Mouse (Mus musculus): ENCODE results near the gene Dph1. TPM values are rescaled to one million over a fixed set of nuclear protein-coding genes. Genes with fewer than 3 reads are reported as not detected.
A peak's percentile ranks its signal among the peaks of the same experiment; 100 is the strongest.

Dph1 gene
- polyA plus RNA-seq, 2 experiments, result 25.5 to 30.0 TPM

DNA sequence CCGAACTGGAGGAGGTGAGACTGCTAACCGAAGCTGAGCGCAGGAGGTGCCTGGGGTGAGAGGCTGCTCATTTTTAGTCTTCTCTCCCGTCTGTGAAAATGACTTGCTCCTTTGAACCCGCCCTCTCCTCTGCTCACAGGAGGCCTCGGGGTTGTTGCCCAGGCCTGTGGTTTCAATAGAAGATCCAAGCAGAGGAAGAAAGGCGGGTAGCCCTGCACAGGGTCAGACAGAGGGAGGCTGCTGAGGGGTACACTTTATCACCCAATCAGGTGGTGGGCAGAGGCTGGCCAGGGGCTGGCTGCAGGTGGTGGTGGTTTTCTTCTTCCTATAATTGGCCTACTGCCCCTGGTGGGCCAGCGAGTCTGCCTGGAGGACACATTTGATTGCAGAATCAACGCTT is 13.4 kb upstream of the Dph1 start:
- no peak overlapping the region for H3K9ac ChIP-seq (ENCODE audit: low read depth, low read length, severe bottlenecking)
- peaks cover 3% of the 10 kb centered on the region; the same call in 1 of the 2 replicates for H3K4me1 ChIP-seq (ENCODE audit: control insufficient read depth, insufficient read depth, low read length)
- H3K4me3 ChIP-seq (replicated peaks; ENCODE audit: low read length), result no peak overlapping the region
- 43% methylated on average over 9 of the region's 9 CpGs for WGBS
- H3K9me3 ChIP-seq (ENCODE audit: control insufficient read depth, low read length), result no peaks in the 10 kb centered on the region
- H3K36me3 ChIP-seq (ENCODE audit: control insufficient read depth, insufficient read depth, low read length), result no peaks in the 10 kb centered on the region
- H3K27ac ChIP-seq (replicated peaks; ENCODE audit: low read depth, low read length), result no peak overlapping the region
- no peaks in the 10 kb centered on the region for H3K27me3 ChIP-seq (ENCODE audit: control insufficient read depth, insufficient read depth, low read length)
- DNase-seq (ENCODE audit: low spot score) (no peak), ATAC-seq (ENCODE audit: low FRiP score, low read depth) (no peak)
- no peak overlapping the region for H3K4me2 ChIP-seq (replicated peaks; ENCODE audit: low read depth, low read length, severe bottlenecking)
- TF ChIP-seq POLR2A (IDR thresholded peaks at IDR 0.05; ENCODE audit: borderline replicate concordance, extremely low read depth, insufficient read depth, insufficient read length), result no peak

DNA sequence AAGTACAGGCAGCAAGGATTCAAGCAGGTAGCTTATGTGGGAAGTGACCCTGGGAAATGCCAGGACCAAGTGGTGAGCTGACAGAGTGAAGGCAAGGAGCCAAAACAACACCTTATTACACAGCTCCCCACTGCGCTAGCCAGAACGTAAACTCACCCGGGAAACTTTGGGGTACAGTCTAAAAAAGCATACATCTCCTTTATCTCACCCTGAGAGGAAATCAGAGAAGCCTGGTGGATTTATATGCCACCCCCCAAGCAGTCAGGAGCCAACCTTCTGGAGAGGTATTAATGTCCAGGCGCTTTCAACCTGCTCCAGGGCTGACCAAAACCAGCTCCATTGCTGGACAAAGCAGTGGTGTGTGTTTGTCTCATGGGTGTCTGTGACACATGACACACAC is 12.9 kb upstream of the Dph1 start:
- Histone ChIP-seq H3K9me3 (ENCODE audit: control insufficient read depth, low read length) (no peaks in the 10 kb centered on the region), H3K4me3 (replicated peaks; ENCODE audit: low read length) (no peak overlapping the region), H3K4me2 (replicated peaks; ENCODE audit: low read depth, low read length, severe bottlenecking) (no peak overlapping the region), H3K9ac (ENCODE audit: low read depth, low read length, severe bottlenecking) (peak overlapping the region; percentile 12; the same call in 1 of the 2 replicates), H3K36me3 (ENCODE audit: control insufficient read depth, insufficient read depth, low read length) (no peaks in the 10 kb centered on the region), H3K4me1 (ENCODE audit: control insufficient read depth, insufficient read depth, low read length) (peaks cover 3% of the 10 kb centered on the region; the same call in 1 of the 2 replicates), H3K27ac (replicated peaks; ENCODE audit: low read depth, low read length) (no peak overlapping the region), H3K27me3 (ENCODE audit: control insufficient read depth, insufficient read depth, low read length) (no peaks in the 10 kb centered on the region)
- DNase-seq (ENCODE audit: low spot score), result no peak
- TF ChIP-seq POLR2A (IDR thresholded peaks at IDR 0.05; ENCODE audit: borderline replicate concordance, extremely low read depth, insufficient read depth, insufficient read length), result no peak
- 75% methylated on average over 4 of the region's 4 CpGs for WGBS
- no peak for ATAC-seq (ENCODE audit: low FRiP score, low read depth)

GRCm38 (mm10) chr11:75201721-75202120 is 10.7 kb upstream of the Dph1 start:
- Histone ChIP-seq H3K4me3 (replicated peaks; ENCODE audit: low read length) (no peak overlapping the region), H3K9ac (ENCODE audit: low read depth, low read length, severe bottlenecking) (no peak overlapping the region), H3K36me3 (ENCODE audit: control insufficient read depth, insufficient read depth, low read length) (no peaks in the 10 kb centered on the region), H3K27me3 (ENCODE audit: control insufficient read depth, insufficient read depth, low read length) (0 out of 2 replicates have a peak, but pooled peaks cover under 1% of the 10 kb centered on the region), H3K4me2 (replicated peaks; ENCODE audit: low read depth, low read length, severe bottlenecking) (no peak overlapping the region), H3K27ac (replicated peaks; ENCODE audit: low read depth, low read length) (no peak overlapping the region), H3K9me3 (ENCODE audit: control insufficient read depth, low read length) (no peaks in the 10 kb centered on the region), H3K4me1 (ENCODE audit: control insufficient read depth, insufficient read depth, low read length) (peaks cover 3% of the 10 kb centered on the region; the same call in 1 of the 2 replicates)
- TF ChIP-seq POLR2A (IDR thresholded peaks at IDR 0.05; ENCODE audit: borderline replicate concordance, extremely low read depth, insufficient read depth, insufficient read length), result no peak
- DNase-seq (ENCODE audit: low spot score) (no peak), ATAC-seq (ENCODE audit: low FRiP score, low read depth) (no peak)
- 64% methylated on average over 8 of the region's 8 CpGs for WGBS

DNA sequence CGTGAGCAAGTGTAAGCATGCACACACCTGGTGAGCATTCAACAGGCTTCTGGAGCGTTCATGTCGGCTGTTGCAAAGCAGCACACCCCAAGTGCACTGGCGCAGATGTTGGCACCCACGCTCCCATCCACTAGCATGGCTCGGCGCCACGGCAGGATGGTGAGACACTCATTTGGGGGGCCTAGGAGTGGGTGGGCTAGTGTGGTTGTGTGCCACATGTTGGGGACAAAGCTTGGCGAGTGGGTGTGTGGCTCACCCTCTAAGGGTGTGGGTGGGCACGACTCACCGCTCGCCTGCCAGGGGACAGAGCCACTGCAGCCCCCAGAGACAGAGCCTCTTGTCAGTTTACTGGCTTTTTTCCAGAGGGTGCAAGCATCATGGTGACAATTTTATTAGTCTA is 9.9 kb upstream of the Dph1 start:
- WGBS, result 89% methylated on average over 12 of the region's 12 CpGs
- Histone ChIP-seq H3K27ac (replicated peaks; ENCODE audit: low read depth, low read length) (no peak overlapping the region), H3K27me3 (ENCODE audit: control insufficient read depth, insufficient read depth, low read length) (peaks cover 8% of the 10 kb centered on the region; the same call in 1 of the 2 replicates), H3K36me3 (ENCODE audit: control insufficient read depth, insufficient read depth, low read length) (no peaks in the 10 kb centered on the region), H3K4me1 (ENCODE audit: control insufficient read depth, insufficient read depth, low read length) (peaks cover 3% of the 10 kb centered on the region; the same call in 1 of the 2 replicates), H3K4me2 (replicated peaks; ENCODE audit: low read depth, low read length, severe bottlenecking) (no peak overlapping the region), H3K9me3 (ENCODE audit: control insufficient read depth, low read length) (no peaks in the 10 kb centered on the region), H3K4me3 (replicated peaks; ENCODE audit: low read length) (no peak overlapping the region), H3K9ac (ENCODE audit: low read depth, low read length, severe bottlenecking) (no peak overlapping the region)
- DNase-seq (ENCODE audit: low spot score), result no peak
- ATAC-seq (ENCODE audit: low FRiP score, low read depth), result no peak
- TF ChIP-seq POLR2A (IDR thresholded peaks at IDR 0.05; ENCODE audit: borderline replicate concordance, extremely low read depth, insufficient read depth, insufficient read length), result no peak

- Histone ChIP-seq H3K4me2 (replicated peaks; ENCODE audit: low read depth, low read length, severe bottlenecking) (no peak overlapping the region), H3K36me3 (ENCODE audit: control insufficient read depth, insufficient read depth, low read length) (no peaks in the 10 kb centered on the region), H3K9ac (ENCODE audit: low read depth, low read length, severe bottlenecking) (no peak overlapping the region), H3K4me3 (replicated peaks; ENCODE audit: low read length) (no peak overlapping the region), H3K4me1 (ENCODE audit: control insufficient read depth, insufficient read depth, low read length) (peaks cover 7% of the 10 kb centered on the region), H3K27ac (replicated peaks; ENCODE audit: low read depth, low read length) (no peak overlapping the region), H3K9me3 (ENCODE audit: control insufficient read depth, low read length) (no peaks in the 10 kb centered on the region), H3K27me3 (ENCODE audit: control insufficient read depth, insufficient read depth, low read length) (peaks cover 18% of the 10 kb centered on the region)
- no peak for DNase-seq (ENCODE audit: low spot score)
- ATAC-seq (ENCODE audit: low FRiP score, low read depth), result no peak
- WGBS, result 79% methylated on average over 5 of the region's 5 CpGs
- no peak for TF ChIP-seq POLR2A (IDR thresholded peaks at IDR 0.05; ENCODE audit: borderline replicate concordance, extremely low read depth, insufficient read depth, insufficient read length)
Measured at GRCm38 (mm10) chr11:75199951-75200350, 8.9 kb upstream of the Dph1 start.

DNA sequence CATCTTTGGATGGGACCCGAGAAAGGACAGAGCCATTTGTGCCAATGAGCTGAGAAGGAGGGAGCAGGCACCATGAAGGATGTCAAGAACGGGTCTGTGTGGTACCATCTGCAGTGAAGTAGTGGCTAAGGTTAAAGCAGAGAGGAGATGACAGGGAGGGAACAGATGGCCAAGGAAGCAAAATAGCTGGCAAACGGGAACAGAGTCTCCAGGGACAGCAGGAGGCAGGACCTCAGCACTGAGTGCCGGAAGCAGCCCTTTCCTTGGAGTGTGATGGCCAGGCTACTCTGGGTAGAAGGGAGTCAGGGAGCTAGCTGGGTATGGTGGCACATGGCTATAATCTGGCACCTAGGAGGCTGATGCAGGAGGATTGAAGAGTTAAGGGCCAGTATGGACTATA is 7.8 kb upstream of the Dph1 start:
- TF ChIP-seq POLR2A (IDR thresholded peaks at IDR 0.05; ENCODE audit: borderline replicate concordance, extremely low read depth, insufficient read depth, insufficient read length), result no peak
- H3K9ac ChIP-seq (ENCODE audit: low read depth, low read length, severe bottlenecking), result no peak overlapping the region
- no peak overlapping the region for H3K27ac ChIP-seq (replicated peaks; ENCODE audit: low read depth, low read length)
- no peaks in the 10 kb centered on the region for H3K9me3 ChIP-seq (ENCODE audit: control insufficient read depth, low read length)
- 69% methylated on average over 4 of the region's 4 CpGs for WGBS
- H3K4me3 ChIP-seq (replicated peaks; ENCODE audit: low read length), result no peak overlapping the region
- peaks cover 15% of the 10 kb centered on the region for H3K4me1 ChIP-seq (ENCODE audit: control insufficient read depth, insufficient read depth, low read length)
- DNase-seq (ENCODE audit: low spot score) (no peak), ATAC-seq (ENCODE audit: low FRiP score, low read depth) (no peak)
- peaks cover 30% of the 10 kb centered on the region for H3K27me3 ChIP-seq (ENCODE audit: control insufficient read depth, insufficient read depth, low read length)
- no peak overlapping the region for H3K4me2 ChIP-seq (replicated peaks; ENCODE audit: low read depth, low read length, severe bottlenecking)
- no peaks in the 10 kb centered on the region for H3K36me3 ChIP-seq (ENCODE audit: control insufficient read depth, insufficient read depth, low read length)
